Mouse (Mus musculus) erythroblast, embryonic 14.5 days (primary cell): ENCODE results near the gene Trim65.

Experiments
- GATA1 ChIP-seq: IDR thresholded peaks from 2 replicates; pipeline ENCODE4 v1.6.1; 2012; ENCODE audit warnings: low read length, inconsistent platforms, mixed read lengths
- TAL1 ChIP-seq: IDR thresholded peaks from 3 replicates; pipeline ENCODE4 v1.6.1; 2012; ENCODE audit warnings: low read length, inconsistent platforms, mixed read lengths

- TF ChIP-seq TAL1: no peak
- TF ChIP-seq GATA1: no peak
Observed at GRCm38 (mm10) chr11:116148761-116149221, 17.9 kb upstream of the Trim65 start.
